Mouse (Mus musculus) lung, postnatal 0 days (tissue): ENCODE data around the gene Gm732.

Source experiments
- CTCF ChIP-seq: IDR thresholded peaks from 2 replicates; pipeline ENCODE4 v1.5.1; 2016; ENCODE audit warnings: antibody characterized with exemption, mild to moderate bottlenecking
- EP300 ChIP-seq: IDR thresholded peaks from 2 replicates; pipeline ENCODE4 v1.6.1; 2016; ENCODE audit warnings: antibody characterized with exemption, mild to moderate bottlenecking, control low read depth

- no peak for TF ChIP-seq CTCF
- no peak for TF ChIP-seq EP300
Measured at GRCm38 (mm10) chrX:107948365-107948764, at the start of gene Gm732.
